In genomic region chr9:48716549-48716948, GRCm38 (mm10) we compare ENCODE assay signal across 14 mouse cellular contexts.
"Had no signal": no experiment of that assay in that cellular context is flagged by ENCODE, and none has a peak within 500 bp of the region (broad histone marks: within the 10 kb centered on the region; RNA-seq: fewer than 3 reads in every experiment).

No protein-coding gene starts in this region.

- H3K4me2 ChIP-seq: lung, embryonic 14.5 days; midbrain, embryonic 11.5 days; midbrain, embryonic 13.5 days; midbrain, embryonic 15.5 days; neural tube, embryonic 12.5 days; stomach, embryonic 15.5 days had no signal

- H3K4me3 ChIP-seq: megakaryocyte, embryonic 14.5 days; midbrain, embryonic 13.5 days; midbrain, embryonic 15.5 days; neural tube, embryonic 12.5 days; stomach, embryonic 15.5 days had no signal

- H3K27me3 ChIP-seq: megakaryocyte, embryonic 14.5 days; midbrain, embryonic 13.5 days; midbrain, embryonic 15.5 days; neural tube, embryonic 12.5 days; stomach, embryonic 15.5 days had no signal

- H3K9me3 ChIP-seq: megakaryocyte, embryonic 14.5 days; midbrain, embryonic 13.5 days; midbrain, embryonic 15.5 days; neural tube, embryonic 12.5 days; stomach, embryonic 15.5 days had no signal

- H3K36me3 ChIP-seq: midbrain, embryonic 15.5 days; neural tube, embryonic 12.5 days; stomach, embryonic 15.5 days had no signal

- H3K9ac ChIP-seq: lung, embryonic 14.5 days; midbrain, embryonic 13.5 days; midbrain, embryonic 15.5 days; neural tube, embryonic 12.5 days; stomach, embryonic 15.5 days had no signal

- H3K27ac ChIP-seq: macrophage; midbrain, embryonic 13.5 days; midbrain, embryonic 15.5 days; neural tube, embryonic 12.5 days; stomach, embryonic 15.5 days; stomach, postnatal 0 days had no signal

- ATAC-seq: midbrain, embryonic 13.5 days; midbrain, embryonic 15.5 days had no signal

- DNase-seq: lung, embryonic 14.5 days; lung, postnatal 10 days; right cerebral cortex, postnatal 14 days; thymus, adult 2 months; thymus, postnatal 25 days; thymus, postnatal 4 days had no signal
